Mouse (Mus musculus): ENCODE data around the gene Rsbn1. TPM values are rescaled to one million over a fixed set of nuclear protein-coding genes. Genes with fewer than 3 reads are reported as not detected.

Gene Rsbn1
- total RNA-seq, 2 experiments from 2014 or later, result 20.3 to 20.9 TPM

GRCm38 (mm10) chr3:103944794-103945562, 31.1 kb downstream of the Rsbn1 start:
- DNase-seq (ENCODE audit: low spot score in 2 of 2), result no peak

GRCm38 (mm10) chr3:103948666-103949065, 34.7 kb downstream of the Rsbn1 start:
- DNase-seq (ENCODE audit: low spot score in 2 of 2), result no peak

DNA sequence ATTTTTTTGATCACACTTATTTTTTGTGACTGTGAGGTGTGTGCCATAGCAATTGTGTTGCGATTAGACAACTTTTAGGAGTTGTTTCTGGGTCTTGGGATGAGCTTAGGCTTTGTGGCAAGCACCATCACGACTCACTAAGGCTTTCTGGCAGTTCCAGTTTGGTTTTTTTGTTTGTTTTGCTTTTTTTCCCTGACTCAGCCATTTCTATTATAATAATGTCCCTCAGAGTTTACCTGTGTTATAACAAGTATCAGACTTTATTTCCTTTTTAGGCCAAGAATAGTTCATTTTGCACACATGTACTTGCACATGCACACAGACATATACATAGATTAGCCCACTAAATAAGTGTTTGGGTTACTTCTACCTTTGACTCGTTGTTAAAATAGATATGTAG, 46.7 kb downstream of the Rsbn1 start:
- DNase-seq (ENCODE audit: low spot score in 2 of 2), result no peak

- no peak for DNase-seq (ENCODE audit: low spot score in 2 of 2)
Observed at GRCm38 (mm10) chr3:103967231-103967630, 53.3 kb downstream of the Rsbn1 start.

DNA sequence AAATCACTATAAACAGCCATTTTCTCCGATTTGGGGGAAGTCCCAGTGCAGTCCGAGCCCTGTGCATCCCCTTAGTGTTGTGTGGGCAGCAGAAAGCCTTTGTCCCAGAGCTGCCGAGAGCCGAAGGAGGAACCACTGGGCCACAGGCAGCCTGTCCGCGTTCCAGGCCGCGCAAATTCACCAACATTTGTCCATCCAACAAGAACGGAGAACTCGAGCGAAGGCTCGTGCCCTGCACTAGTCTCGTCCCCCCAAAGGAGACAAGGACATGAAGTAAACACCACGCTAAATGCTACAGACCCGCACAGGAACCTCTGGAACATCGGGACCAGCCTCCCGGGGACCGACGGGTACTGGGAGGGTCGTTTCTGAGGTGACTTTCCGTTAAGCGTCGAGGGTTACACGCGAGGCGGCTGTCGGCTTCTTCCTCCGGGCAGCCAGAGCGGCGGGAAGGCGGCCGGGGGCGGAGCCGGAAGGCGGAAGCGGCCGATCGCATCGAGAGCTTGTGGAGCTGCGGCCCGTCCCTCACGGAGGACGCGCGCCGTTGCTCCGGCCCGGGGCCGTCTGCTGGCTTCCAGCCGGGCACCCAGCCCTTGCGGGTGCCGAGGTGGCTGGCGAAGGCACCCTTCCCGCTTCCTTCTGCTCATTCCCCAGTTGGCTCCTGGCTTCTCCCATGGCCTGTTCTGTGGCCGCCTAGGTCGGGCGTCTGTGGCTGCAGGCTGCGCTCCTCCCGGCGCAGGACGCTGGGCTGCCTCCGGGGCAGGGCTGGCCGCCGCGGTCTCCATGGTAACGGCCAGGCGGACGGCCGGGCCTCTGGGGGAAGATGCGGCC, 54.2 kb downstream of the Rsbn1 start, which contains the start of gene Phtf1:
Gene Phtf1, plus strand, starts transcription at position 250 of the 831 bp plus-strand sequence.
- DNase-seq (ENCODE audit: low spot score in 2 of 2), result peak; percentile 65 to 76

DNA sequence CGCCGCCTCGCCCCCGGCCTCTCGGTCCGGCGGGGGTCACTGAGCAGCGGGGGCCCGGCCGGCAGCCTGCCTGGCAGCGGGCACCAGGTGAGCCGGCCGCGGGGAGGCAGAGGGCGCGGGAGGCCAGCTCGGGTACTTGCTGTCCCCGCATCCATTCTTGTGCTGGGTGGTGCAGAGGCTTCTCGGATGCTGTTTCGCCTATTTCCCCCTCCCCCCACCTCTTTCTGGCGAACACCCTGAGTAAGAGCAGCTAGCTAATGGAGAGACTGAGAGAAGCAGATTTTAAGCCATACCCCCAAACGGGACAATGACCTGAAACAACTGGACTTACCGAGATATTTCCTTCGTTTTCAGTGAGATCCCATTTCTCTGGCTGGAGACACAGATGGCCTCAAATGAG, 54.8 kb downstream of the Rsbn1 start:
- DNase-seq (ENCODE audit: low spot score in 2 of 2), result no peak

- DNase-seq (ENCODE audit: low spot score in 2 of 2), result no peak
Observed at GRCm38 (mm10) chr3:103971157-103971556, 57.2 kb downstream of the Rsbn1 start.

DNA sequence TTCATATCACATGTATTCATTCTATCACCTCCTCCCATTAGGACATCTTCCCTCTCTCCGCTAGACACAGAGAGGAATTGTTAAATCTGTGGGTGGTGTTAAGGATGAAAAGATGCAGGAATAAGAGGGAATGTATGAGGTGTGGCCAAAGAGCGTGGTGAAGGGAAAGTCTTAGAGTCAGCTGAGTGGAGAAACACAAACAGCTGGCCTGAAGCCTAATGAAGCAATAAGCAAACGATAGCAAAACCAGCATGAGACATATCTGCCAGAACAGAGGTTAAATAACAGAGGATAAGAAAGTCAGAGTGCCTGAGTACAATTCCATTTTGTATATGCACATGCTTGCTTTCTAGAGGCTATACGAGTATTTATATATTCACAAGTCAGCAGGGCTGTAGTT, 70.6 kb downstream of the Rsbn1 start:
- DNase-seq (ENCODE audit: low spot score in 2 of 2), result no peak

DNA sequence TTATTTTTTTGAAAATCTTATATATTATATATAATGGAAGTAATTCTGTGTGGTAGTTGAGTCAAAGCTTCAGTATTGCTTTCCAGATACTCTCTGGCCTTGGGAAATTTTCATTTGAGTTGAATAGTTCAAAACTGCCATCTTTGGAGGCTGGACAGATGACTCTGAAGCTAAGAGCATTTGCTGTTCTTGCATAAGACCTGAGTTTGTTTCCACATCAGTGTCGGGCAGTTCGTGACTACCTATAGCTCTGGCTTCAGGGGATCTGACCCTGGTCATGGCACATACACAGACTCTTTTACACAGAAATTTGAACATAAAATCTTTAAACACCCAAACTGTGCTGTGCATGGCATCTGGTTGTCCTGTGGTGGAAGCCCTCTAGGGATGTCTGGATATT, 71.3 kb downstream of the Rsbn1 start:
- DNase-seq (ENCODE audit: low spot score in 2 of 2), result no peak

DNA sequence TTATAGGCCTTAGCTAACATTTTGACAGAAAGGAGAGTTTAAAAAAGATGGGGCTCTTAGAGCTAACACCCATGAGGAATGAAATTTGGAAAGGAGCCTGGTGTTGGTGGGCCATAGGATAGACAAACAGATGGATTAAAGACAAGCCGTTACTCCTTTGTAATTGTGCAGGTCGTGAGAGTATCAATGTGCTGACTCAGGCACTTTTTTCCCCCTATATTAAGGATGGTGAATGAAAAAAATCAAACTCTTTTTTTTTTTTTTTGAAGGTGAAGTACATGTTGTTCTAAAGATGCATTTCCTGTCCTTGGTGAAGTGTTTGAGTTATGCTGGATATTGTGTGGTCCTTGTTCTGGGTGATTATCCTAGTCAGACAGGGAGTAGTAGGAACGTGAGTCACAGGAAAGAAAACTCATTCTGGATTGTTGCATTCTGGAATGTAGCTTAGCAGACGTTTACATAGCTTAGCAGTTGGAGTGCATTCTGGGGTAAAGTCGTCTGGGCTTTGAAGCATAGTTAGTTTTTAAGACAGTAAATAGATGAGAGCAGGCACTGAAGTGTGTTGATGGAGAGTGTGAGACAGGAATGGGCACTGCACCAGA, 74.0 kb downstream of the Rsbn1 start:
- no peak for DNase-seq (ENCODE audit: low spot score in 2 of 2)

- no peak for DNase-seq (ENCODE audit: low spot score in 2 of 2)
Observed at GRCm38 (mm10) chr3:103989352-103989751, 75.4 kb downstream of the Rsbn1 start.

GRCm38 (mm10) chr3:103991271-103991670, 77.4 kb downstream of the Rsbn1 start:
- no peak for DNase-seq (ENCODE audit: low spot score in 2 of 2)

GRCm38 (mm10) chr3:103998724-103999123, 84.8 kb downstream of the Rsbn1 start:
- no peak for DNase-seq (ENCODE audit: low spot score in 2 of 2)

GRCm38 (mm10) chr3:104006896-104007466, 93.1 kb downstream of the Rsbn1 start:
- no peak for DNase-seq (ENCODE audit: low spot score in 2 of 2)

DNA sequence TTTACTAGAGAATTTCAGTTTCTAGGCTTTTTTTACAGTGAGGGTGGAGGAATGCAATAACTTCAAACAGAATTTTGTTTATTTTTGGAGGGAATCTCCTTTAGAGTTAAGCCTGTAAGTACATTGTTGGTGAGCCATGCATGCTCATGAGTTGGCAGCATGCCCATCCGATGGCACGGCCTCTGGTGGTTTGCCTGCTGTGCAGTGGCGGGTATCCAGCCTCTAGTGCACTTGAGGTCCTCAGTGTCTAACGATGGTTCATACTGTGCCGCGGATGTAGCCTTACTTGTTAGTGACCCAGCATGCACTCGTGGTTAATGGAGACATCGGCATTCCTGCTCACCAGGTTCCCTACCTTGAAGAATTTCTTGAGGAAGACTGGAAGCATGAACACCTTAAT, 93.6 kb downstream of the Rsbn1 start:
- no peak for DNase-seq (ENCODE audit: low spot score in 2 of 2)

DNA sequence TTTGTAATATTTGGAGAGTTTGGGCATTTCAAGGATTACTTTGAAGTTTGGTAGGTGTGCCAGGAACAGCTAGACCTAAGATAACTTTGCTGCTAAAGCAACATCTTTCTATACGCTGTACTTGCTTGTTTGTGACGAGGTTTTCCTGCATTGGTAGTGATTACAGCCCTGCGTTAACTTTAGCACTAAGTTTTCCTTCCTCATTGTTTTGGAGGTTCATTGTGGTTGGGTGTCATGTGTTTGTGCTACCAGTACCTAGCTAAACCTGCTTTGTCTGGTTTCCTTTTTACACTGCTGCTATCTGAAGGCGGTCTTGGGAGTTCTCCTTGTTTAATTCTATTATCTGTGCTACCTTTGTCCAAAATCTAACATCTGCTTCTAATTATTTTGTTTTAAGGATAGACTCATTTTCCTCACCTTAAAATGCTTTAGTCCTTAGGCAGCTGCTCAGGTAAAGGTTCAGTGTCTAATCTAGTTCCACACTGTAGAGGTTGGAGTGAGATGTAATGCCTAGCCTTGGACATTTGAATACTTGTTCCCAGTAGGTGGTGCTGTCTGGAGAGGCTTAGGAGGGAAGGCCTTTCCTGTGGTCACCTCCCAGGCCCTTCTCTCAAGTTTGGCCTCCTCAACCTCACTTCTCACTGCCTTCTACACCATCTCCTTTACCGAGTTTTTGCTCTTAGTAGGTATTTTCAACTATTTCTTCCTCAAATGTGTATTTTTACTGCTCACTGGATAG, 96.2 kb downstream of the Rsbn1 start:
- DNase-seq (ENCODE audit: low spot score in 2 of 2), result no peak

DNA sequence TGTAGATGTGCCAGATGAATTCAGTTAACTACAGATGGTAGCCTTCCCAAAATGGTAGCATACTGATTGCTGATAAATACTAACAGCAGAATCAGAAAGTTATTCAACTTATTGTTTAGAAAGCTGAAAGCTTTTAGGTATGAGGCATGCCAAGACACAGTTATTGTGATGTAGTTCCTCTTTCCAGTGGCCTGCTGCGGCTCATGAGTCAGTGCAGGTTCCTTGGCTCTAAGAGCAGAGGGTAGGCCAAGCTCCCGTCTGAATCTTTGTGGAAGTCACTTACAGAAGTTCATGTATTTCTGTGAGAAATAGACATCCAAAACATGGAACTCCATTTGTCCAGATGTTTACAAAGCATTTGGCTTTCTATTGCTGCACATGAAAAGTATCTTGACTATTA, 98.1 kb downstream of the Rsbn1 start:
- no peak for DNase-seq (ENCODE audit: low spot score in 2 of 2)

Measured in adrenal gland, postnatal 4 days (tissue).